Mouse (Mus musculus) erythroblast, adult 5-6 weeks (primary cell): ENCODE measurements around the gene Ybx1. TPM values are rescaled to one million over a fixed set of nuclear protein-coding genes. Genes with fewer than 3 reads are reported as not detected.
"Not testable (repeated sequence)": the region's sequence is repeated elsewhere in the genome, so short reads cannot be mapped to it uniquely, and the experiment has no call there.

Experiments used
- ATAC-seq: replicated peaks from 2 replicates; pipeline ENCODE4 v1.8.0; 2016; ENCODE audit warnings: moderate number of reproducible peaks, mild to moderate bottlenecking, moderate TSS enrichment, inconsistent platforms; ENCODE audit not compliant: poor library complexity, low FRiP score, severe bottlenecking
- total RNA-seq, 2 experiments: library from RNA; stranded (forward) in 1 of 2; stranded (reverse) in 1 of 2; fragments of 150-400 nt in 1 of 2; fragments of 200-764, 138-1000 nt in 1 of 2; gene quantifications; 2 replicates each; pipeline versions ENCODE4 v1.2.3 to v1.2.4; 2015 to 2017; ENCODE audit warnings: low replicate concordance in 2 of 2

The Ybx1 gene
- total RNA-seq (2015; ENCODE audit: low replicate concordance) (270 and 329 TPM in 2 replicates), total RNA-seq (2017; ENCODE audit: low replicate concordance) (221 and 268 TPM in 2 replicates)

DNA sequence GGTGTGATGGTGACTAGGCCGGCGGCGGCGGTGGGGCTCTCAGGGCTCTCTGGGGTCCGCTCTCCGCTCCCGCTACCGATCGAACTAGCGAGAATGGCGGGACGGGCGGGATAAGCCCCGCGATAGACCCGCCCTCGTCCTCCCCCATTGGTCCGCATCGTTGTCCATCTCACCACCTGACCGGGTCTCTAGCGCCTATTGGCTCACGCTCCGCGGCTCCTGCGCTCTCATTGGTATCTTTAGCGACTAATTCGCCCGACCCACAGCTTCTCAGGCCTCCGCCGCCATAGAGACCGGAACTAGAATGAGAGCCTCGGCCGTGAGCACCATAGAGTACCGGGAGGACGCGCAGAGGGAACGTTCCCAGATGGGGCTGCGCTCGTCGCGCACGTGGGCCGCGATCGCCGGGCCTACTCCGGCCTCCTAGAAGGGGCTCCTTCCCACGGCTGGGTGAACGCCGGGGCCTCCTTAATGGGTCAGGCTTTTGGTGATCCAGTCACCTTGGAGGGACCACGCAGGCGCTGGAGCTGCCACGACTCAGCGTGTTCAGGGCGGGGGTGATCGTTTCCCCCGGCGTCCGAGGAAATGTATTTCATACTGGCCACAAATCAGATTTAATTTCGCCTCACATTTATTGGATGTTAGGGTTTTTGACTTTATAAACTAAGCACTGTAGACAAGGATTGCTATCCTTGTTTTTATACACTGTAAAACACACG lies at the start of gene Ybx1:
Ybx1 (minus strand) TSS at position 190 of the 719 bp plus-strand sequence.
- peak; percentile 98 for ATAC-seq

DNA sequence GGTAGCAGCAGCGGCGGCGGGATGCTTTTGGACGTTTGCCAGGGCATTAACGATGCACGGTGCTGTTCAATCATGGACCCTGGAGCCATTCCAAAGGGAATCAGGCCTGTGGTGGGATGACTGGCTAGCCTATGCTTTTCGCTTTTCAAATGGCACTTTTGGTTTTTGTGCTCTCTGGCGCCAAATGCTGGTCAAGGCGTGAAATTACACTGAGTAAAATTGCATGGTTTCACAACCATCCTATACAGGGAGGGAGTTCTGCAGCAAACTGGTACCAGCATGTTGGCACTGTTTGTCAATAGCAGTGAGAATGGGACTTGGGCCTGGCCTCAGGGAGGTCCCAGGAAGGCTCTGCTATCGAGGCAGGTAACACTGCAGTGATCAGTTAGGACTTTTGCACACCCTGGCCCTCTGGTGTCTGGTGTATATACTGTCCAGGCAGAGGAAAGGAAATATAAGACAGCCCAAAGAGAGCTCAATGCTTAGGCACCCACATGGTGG lies 44.5 kb upstream of the Ybx1 start:
- ATAC-seq: peak; percentile 83

DNA sequence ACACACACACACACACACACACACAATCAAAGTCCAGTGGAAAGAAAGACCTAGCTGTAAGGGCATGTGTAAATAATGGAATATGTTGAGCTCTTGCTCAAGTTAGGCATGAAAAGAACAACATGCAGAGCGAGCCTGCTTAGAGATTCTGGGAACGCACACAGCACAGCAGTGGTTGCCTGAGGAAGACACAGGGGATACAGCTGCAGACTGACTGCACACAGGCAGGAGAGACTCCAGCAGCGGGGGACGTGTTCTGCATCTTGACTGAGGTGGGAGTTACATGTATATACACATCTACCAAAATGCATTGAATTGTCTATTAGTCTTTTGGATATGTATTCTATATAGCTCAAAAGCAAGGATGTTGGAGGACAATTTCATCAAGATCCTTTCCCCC lies 44.0 kb upstream of the Ybx1 start:
- ATAC-seq: peak; percentile 19; the same call in 1 of the 2 replicates

DNA sequence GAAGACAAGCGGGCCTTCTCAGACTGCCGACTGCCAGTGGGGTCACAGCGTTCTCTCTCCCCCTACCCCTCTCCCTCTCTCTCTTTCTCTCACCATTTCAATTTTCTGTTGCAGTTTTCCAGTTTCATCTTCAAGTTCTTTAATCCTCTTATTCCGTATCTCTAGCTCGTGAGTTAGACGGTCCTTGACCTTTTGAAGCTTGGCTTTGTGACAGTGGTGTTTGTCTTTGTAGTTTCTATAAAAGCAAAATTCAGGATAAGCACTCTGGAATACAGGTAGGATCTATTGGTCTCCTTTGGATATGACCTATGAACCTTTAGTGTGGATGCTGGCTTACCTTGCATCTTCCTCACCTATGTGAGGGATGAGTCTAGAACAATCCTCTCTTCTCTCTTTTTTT lies 39.1 kb upstream of the Ybx1 start:
- no peak for ATAC-seq

DNA sequence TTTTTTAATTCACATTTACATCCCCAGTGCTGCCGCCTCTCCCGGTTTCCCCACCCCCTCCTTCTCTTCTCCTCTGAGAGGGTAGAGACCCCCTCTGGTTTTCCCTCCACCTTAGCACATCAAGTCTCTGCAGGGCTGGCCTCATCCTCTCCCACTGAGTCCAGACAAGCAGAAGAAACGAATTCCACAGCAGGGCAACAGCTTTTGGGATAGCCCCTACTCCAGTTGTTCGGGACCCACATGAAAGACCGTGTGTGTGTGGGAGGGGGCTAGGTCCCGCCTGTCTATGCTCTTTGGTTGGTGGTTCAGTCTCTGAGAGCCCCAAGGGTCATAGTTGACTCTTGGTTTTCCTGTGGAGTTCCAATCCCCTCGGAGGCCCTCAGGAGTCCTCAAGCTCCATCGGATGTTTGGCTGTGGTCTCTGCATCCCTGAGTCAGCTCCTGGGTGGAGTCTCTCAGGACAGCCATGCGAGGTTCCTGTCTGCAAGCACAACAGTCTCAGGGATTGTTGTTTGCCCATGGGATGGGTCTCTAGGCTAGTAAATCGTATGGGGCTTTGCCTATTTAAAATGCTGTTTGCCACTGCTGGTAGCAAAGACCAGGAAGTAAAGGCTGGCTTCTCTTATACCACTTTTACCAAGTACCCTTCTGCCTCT lies 26.6 kb upstream of the Ybx1 start:
- ATAC-seq: no peak

DNA sequence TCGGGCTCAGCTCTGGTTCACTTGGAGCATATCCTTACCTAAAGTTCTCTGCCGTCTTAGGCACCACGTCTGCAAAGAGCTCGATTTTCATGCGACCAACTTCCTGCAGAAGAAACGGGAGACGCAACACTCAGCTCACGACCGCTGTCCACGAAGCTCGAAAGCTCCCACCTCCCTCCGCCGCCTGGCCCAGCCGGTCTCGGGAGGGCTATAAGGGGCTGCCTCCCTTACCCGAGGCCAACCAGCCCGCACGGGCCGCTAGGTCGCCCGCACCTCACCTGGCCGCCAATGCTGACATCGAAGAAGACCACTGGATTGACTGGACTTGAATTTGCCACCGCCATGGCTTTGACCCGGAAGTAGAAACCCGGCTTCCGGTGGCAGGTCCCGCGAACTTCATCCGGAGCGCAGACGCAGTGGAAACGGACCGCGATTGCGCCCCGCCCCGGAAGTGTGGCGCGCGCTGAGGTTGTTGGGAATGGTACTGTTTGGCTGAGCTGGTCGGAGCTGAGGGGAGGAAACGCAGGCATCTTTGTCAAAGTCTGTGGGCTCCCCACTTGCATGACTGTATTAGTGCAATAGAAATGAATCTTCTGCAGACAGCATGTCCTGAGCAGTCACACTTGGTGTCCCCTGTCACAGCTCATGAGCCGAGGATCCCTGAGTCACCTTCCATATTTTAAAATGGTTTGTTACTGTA lies 25.9 kb upstream of the Ybx1 start, which contains the start of gene Ppih:
Ppih (minus strand) TSS at position 416 of the 700 bp plus-strand sequence.
- peak; percentile 99 for ATAC-seq

DNA sequence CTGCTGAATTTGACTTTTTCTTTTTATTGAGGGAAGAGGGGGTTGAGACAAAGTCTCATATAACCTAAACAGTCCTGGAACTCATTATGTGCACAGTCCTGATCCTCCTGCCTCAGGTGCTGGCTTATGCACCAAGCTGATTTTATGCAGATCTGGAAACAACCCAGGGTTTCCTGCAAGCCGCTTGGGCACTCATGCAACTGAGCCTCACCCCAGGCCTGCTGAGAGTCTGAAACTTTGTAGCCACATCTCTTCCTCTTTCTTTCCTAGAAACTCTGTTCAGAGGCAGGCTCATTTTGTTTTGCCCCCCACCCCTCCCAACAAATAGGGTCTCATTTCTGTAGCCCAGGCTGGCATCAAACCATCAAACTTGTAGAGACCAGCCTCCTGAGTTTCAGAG lies 19.4 kb upstream of the Ybx1 start:
- ATAC-seq: no peak

DNA sequence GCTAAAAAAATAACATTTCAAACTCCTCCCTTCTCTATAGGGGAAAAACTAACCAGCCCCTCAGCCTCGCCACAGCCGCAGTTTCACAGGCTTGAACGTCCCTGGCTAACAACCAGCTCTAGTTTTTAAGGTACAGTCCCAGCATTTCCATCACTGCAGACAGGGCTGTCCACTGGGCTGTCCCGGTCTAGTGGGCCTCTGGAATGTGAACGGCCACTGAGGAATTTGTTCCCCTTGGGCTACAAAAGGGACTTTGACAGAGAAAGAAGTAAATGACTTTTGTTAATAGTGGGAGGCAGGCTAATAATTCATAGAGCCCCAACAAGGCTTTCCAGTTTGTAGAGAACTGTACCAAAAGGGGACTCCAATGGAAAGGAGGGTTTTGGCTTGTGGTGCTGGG lies 11.0 kb upstream of the Ybx1 start:
- ATAC-seq: no peak

DNA sequence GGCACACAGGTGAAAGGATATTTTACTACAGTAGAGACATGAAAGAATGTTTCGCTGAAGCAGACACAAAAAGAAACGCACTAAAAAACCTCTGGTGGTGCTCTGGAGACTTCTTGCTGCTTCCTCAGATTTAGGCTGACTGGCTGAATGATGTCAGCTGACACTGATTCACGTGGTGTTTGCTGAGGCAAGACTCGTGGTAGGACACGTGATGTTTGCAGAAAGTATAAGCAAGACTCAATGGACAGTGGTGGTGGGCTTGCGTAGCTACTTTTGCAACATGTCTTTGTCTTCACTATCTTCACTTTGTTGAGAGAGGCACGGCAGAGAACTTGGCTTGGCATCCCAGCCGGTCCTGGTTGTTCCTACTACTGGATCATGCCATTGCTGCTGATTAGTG lies 8.9 kb upstream of the Ybx1 start:
- no peak for ATAC-seq

DNA sequence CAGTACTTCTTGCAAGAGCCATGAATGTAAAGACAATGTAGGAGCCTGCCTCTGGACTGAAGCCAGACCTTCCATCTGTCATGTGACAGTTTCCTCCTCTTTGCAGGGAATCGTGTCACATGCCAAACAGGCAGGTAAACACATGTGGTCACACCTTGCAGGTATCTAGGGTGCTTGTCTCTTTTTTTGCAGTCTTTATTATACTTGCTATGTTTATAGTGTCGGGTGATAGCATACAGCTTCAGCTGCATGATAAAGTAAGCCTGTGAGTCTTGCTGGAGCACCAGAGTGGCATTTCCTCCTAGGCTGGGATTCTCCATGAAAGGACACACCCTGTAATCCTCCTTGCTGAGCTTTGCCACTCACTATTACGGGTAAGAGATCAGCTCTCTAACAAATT lies 7.4 kb upstream of the Ybx1 start:
- no peak for ATAC-seq

DNA sequence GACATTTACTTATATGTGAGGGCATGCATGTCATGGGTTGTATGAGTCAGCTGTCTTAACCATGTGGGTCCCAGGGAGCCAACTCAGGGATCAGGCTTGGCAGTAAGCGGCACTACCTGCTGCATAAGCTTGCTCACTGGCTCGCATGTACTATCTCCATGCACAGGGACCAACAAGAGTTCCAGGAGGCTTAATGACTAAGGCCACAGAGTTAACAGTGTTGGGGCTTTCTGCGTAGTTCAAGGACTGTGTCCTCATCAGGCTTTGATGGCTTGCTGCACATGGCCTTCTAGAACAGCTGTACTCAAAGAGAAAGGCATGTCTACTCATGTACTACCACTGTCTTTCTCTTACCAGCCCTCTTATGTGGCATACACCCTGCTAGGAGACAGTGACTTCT lies 6.4 kb upstream of the Ybx1 start:
- no peak for ATAC-seq

DNA sequence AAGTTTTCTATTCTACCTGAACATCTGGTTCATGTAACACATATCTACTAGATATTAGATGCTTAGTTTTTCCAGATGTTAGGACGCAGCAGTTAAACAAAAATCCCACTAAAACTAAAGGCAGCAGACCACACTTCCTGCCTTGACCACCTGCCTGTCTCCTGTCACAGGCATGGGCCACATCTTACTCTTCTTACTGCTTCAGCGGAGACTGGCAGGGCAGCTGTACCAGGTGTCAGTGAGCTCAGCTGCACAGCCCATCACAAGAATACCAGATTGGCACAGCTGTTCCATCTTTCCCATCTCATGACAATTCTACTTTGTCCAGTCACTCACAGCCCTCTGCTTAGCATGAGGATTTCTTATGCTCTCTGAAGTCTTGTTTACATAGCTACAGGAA lies 3.0 kb upstream of the Ybx1 start:
- no peak for ATAC-seq

DNA sequence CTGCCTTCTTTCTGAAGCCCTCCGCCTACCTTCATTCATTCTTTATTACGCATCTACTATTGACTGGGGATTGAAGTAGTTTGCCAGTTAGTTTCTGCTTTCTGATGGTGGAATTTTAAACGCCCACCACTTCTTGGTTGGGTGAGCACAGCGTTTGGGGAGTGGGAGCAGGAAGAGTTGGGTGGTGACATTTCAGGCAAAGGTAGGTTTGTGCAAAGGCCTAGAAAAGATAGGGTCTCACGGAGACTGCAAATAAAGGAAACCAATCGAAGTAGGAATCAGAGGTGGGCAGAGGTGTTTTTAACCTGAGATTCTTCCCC lies 690 bp upstream of the Ybx1 start:
- ATAC-seq: no peak

DNA sequence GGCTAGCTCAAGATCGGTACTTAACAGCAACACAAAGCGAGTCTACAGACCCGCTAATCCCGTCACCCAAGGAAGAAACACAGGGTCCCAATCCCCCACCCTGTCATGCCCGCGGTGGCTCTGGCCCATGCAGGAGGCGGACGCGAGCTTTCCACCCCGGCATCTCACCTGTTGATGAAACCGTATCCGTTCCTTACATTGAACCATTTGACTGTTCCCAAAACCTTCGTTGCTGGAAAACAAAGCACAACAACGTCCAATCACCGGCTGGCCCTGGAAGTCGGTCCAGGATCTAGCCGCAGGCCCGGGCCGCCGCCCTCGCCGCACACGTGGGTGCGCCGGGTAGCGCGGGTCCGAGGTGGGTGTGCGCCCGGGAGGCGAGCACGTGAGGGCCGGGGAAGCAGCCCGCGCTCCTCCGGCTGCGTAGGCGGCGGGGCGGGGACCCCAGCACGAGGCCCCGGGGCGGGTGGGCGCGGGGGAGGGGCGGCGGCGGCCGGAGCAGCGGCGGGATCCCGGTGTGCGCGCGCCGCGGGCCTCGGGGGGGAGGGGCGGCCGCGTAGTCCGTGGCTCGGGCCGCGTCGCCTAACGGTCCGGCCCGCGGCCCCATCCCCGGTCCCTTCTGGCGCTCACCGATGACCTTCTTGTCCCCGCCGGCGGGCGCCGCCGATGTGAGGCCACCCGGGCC lies 688 bp downstream of the Ybx1 start:
- no peak for ATAC-seq

DNA sequence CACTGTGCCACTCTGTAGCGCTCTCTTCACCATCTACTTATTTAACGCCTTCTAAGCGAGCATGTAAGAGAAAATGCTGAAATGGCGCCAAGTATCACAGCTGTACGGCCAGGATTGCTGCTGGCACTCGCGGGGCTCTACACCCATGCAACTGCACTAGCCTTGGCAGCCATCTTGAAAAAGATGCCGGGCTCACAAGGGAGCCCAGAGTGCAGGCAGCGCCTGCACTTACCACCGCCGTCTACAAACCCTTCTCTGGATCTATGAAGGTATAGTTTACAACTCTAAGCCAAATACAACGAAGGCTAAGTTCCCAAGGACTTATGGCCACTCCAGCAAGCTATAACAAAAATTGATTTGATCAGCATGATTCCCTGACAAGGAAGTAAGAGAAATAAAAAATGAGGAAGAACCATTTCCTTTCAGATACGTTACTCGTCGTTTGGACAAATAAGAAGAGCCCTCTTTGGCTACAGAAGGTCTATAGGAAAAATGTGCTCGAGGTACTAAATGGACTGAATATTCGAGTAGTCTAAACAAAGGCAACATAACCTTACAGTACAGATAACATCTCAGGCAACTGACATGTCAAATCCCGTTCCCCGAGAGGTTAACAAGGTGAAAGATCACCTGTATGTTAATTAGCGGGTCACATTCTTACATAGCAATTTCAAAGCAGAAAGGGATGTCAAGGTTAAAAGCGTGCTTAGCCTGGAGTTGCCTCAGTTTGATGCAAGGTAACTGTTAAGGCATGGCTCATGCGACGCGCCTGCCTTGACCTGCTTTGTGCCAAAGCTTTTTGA lies 1.4 kb downstream of the Ybx1 start:
- peak; percentile 66 for ATAC-seq

DNA sequence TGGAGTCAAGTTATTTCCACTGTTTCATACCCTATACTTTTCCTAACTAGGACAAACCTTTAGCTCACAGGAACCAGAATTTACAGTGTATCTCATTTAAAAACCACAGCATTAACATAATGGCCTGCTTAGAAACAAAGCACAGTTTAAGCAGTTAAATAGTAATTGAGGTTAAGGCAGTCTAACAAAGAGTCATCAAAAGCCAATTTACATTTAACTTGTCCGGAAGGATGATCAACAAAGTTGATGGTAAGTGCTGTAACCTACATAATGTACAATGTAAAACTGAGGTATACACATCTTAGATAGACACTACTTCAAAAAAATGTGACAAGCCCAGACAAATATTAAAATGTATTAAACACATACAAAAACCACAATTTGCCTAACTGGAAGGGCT lies 2.5 kb downstream of the Ybx1 start:
- no peak for ATAC-seq

DNA sequence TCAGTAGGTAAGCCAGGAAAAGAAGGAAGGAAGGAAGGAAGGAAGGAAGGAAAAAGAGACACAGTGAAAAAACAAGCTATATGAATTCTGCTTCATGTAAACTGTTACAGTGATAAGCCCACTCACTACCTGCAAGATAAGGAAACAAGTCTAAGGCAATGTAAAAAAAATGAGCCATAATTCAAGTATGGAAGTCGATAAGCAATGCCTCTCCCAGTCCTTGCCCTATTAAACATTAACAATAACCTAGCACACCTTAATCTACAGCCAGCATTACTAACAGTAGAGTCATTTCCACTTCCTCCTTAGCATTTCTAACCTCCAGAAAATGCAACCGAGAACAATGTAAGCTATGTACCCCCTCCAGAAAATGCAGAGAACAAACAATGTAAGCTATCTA lies 9.1 kb downstream of the Ybx1 start:
- no peak for ATAC-seq

DNA sequence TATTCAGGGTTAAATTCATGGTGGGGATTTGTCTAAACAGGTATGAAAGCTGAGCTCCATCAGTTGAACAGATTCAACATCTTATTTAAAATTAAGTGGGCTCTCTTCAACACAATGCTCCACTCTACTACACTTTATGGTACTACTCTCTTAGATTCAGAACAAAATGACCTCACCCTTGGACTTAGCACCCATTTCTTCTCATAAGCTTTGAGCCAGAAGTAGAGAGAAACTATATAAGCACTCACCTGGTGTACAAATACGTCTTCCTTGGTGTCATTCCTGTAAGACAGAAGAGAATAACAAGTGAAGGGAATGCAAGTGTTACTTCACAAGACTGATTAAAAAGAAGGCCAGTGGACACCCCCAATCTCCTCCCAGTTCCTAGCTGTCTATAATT lies 9.5 kb downstream of the Ybx1 start:
- ATAC-seq: no peak

DNA sequence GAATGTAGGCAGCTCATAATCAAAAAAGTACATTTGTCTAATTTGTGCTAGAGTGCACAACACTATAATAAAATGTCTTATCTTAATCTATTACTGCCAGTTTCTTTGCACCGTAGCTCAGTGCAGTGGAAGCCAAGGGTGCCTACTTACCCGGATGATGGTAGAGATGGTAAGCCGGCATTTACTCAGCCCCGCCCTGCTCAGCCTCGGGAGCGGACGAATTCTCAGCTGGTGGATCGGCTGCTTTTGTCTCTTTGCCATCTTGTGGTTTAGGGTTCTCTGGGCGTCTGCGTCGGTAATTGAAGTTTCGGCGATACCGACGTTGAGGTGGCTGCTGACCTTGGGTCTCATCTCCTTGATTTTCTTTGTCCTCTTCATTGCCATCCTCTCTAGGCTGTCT lies 15.6 kb downstream of the Ybx1 start:
- not testable (repeated sequence) for ATAC-seq

DNA sequence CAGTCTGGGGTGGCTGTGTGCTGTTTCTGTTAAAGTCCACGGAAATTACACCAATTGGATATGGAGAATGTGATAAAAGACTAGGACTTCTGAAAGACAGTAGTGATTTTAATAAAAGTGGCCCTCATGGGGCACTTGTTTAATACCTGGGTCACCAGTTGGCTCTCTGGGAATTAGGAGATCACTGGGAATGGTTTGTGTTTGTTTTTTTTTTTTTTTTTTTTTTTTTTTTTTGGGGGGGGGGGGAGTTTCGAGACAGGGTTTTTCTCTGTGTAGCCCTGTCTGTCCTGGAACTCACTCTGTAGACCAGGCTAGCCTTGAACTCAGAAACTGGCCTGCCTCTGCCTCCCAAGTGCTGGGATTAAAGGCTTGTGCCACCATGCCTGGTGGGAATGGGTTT lies 18.7 kb downstream of the Ybx1 start:
- no peak for ATAC-seq
